Mouse (Mus musculus) cerebellum, postnatal 4 days (tissue): ENCODE data around the gene Crispld2.
A peak's percentile ranks its signal among the peaks of the same experiment; 100 is the strongest.

Experiments used
- DNase-seq, 2 experiments: peaks; one replicate each; pipeline ENCODE4 v3.0.0; 2022; ENCODE audit warnings: low spot score in 2 of 2, mixed read lengths in 1 of 2

Crispld2 gene

DNA sequence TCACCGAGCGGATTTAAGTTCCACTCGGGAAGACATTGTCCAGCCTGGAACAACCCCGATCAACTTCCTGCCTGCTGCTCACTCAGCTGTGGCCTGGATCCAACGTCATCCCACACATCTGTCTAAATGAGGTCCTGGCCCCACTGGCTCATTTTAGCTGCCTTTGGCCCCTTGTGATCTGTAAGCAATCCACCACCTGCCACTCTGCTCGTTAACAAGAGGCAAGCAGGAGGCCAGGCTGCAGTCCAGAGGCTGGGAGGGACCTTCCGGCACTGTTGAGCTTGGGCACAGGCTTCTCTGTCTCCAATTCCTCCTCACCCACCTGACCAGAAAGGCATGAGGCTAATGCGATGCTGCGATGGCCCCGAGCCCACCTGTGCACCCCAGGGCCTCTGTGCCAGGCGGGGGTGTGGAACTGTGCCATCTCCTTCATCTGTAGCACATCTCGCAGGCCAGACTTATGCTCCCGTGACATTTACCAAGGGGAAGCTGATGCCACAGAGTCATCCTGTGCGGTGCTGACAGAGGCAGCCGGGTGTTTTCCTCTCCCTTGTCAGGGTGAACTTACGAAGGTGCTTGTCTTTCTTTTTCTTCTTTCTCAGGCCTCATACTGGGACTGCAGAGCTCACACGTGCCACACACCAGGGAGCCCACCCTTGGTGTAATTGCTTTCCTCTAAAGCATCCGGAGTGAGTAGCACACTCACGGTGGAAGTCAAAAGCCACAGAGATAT is 75.9 kb downstream of the Crispld2 start:
- no peak for DNase-seq

DNA sequence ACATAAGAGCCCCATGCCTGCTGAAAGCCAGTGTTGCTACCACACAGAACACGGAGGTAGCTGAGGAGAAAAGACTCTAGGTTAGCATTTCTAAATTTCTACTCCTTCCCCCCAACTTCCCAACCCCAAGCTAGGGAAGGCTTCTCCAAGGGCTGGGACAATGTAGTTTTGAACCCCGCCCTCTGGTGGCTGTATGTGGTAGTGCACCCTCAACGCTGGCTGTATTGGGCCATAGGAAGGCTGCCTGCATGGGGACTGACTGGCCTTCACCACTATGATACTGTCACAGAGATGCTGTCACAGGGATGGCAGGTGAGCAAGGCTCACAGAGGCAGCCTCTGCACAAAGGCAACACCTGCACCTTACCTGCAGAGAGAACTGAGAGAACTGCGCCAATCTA is 79.4 kb downstream of the Crispld2 start:
- DNase-seq = peak; percentile 84 to 91

DNA sequence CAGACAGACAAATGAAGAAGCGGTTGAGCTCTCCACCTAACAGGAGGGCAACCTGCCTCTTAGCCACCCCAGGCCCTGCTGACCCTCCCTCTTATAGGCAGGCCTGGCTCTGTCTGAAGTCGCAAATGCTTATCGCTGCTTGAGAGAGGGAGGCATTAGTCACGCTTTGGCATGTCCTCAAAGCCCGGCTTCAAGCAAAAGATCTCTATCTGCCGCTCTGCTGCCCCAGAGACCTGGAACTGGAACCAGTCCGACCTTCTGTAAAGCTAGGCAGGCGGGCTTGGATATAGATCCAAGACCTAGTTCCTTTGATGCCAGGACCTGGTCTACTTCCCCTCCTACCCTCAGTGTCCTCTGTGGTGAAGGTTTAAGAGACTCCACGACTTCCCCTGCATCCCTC is 80.0 kb downstream of the Crispld2 start:
- peak in 1 of 2 experiments; percentile 23 for DNase-seq

DNA sequence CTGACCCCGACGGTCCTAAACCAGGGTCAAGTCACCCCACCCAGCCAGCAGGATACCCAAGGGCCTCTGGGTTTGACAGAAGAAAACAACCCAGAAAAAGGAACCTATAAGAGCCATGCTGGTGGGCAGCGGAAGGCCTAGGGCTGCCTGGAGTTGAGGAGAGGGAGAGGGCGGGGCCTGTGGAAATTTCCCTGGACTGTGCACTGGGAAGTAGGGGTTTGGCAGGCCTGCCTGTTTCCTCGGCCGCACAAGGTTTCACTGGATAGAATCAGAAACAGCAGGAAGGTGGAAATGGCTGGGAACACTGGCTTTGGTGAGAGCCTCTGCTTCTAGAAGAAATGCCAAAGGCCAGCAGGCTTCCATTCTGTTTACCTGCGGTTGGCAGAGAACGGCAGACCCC is 80.6 kb downstream of the Crispld2 start:
- DNase-seq = no peak

DNA sequence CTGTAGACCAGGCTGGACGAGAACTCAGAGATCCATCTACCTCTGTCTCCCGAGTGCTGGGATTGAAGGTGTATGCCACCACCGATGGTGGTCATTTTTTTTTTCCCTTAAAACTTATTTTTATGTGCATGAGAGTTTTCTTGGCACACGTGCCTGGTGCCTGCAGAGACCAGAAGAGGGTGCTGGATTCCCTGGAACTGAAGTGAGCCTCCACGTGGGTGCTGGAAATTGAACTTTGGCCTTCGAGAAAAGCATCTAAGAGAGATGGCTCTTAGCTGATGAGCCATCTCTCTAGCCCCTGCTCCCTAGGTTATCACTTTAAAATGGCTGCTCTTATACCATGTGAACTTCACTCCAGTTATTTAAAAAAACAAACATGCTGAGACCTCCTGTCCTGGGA is 82.3 kb downstream of the Crispld2 start:
- DNase-seq = no peak

DNA sequence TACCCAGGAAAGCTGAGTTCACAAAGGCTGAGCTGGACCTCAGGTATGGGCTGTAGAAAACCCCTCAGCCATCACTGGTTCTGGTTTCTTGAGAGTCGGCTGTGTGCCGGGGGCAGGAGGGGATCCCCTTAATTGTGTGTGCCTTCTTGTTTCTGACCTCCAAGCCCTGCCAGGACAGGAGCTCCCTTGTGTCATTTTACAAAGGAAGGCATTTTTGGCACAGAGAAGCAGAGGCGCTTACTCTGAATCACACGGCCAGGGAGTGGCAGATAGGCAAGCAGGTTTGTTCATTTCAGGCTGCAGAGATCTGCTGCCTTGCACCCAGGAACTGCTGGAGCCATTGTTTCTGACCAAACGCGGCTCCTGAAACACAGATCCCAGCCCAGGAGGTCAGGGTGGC is 83.1 kb downstream of the Crispld2 start:
- no peak for DNase-seq

DNA sequence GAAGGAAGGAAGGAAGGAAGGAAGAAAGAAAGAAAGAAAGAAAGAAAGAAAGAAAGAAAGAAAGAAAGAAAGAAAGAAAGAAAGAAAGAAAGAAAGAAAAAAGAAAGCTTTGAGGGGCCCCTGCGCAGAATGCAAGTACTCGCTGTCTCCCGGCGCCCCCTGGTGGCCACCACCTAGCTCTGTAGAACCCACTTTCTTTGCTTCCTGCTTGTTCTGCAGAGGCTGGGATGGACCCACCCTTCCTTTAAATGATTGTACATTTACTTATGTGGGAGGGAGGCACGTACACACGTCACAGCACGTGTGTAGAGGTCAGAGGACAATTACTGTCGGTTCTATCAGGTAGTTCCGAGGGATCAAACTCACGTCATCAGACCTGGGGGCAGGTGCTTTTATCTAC is 85.8 kb downstream of the Crispld2 start:
- DNase-seq = peak; percentile 68 to 82

DNA sequence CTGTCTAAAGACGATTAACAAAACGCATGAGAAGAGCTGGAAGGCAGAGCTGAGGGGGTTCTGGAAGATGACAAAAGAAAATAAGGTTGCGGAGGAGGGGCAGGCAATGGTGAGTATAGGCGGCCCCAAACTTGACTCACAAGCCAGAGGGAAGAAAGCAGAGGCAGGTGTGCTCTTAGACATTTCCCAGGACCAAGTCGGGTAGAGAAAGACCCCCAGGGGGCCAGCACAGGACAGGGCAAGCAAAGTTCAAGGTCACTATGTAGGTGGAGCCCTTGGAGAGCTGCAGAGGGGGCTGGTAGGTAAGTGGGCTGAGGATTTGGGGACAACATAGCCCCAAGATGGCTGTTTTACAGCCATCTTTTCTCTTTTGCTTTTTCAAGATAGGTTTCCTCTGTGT is 87.1 kb downstream of the Crispld2 start:
- no peak for DNase-seq

DNA sequence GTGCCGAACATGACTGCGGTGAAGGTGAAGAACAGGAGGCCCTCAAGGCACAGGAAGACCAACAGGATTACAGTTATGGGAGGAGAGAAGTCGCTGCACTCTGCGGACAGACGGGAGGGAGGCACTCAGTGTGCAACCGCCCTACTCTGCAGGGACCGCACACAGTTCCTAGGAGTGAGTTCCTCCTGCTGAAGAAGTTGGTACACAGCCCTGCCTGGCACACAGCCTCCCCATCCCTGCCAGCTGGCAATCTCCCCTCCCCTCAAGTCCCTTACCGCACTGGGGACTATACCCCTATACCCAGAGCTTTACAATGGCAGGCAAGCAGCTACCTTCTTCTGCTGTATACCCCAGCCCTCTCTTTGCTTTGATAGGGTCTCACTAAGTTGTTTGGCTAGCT is 91.0 kb downstream of the Crispld2 start:
- peak; percentile 45 to 58 for DNase-seq

DNA sequence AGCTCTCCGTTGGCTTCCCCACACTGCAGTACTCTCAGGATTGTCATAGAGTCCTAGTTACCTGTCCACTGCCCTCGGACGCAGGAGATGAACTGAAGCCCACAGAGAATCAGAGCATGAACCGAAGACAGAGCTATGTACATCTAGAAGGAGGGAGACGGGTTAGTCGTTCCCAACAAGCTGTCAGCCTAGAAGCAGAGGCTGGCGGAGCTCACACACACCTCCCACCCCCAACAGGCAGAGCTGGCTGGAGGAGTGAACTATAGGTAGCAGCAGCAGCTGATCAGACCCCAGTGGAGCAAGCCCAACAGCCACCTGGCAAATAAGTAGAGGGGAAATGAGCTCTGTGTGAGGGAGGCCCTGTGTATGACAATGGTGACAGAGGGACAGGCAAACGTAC is 92.5 kb downstream of the Crispld2 start:
- DNase-seq = no peak

DNA sequence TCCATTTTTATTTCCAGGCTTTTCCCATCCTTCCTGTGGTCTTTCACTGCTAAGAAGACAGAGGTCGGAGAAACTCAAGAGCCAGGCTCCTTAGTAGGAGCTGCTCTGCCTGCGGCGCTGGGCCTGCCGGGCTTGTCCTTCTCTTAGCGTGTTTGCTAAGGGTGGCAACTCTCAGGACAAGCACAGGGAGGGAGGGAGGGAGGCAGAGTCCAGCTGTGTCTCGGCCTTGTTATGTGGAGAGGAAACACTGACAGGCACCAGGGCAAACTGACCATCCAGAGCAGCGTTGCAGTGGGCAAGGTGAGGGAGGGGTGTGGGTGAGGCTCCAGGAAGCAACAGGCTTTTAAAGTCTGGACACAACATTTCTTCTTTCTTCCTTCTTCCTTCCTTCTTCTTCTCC is 97.3 kb downstream of the Crispld2 start:
- no peak for DNase-seq

DNA sequence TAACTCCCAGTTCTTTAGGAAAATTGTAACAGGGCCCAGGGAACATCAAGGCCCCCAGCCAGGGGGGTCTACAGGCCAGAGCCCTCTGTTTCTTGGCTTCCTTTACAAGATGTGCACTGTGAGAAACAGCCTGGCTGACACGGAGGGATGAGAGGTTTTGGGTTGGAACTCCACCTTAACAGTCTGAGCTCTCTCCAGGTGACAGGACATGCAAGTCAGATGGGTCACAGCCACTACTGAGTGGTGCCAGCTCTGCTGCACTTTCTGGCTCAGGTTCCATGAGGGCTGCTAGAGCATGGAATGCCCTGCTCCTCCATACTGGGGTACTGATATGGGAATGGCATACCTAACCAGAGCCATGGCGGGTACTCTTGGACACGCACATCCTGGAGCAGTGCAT is 98.8 kb downstream of the Crispld2 start:
- no peak for DNase-seq

DNA sequence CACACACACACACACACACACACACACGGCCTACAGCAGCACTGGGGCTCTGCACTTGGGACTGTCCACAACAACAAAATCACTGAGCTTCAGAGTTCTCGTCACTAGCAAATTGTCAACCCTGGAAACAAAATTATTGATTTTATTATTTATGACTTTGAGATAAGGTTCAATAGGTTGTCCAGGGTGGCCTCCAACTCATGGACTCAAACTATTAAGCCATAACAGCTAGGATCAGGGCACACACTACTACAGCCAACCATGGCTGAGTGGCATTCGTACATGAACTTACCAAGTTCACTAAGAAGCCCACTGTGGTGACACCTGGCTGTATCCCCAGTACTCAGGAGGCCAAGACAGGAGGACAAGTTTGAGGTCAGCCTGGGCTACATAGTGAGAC is 100.9 kb downstream of the Crispld2 start:
- DNase-seq = no peak

DNA sequence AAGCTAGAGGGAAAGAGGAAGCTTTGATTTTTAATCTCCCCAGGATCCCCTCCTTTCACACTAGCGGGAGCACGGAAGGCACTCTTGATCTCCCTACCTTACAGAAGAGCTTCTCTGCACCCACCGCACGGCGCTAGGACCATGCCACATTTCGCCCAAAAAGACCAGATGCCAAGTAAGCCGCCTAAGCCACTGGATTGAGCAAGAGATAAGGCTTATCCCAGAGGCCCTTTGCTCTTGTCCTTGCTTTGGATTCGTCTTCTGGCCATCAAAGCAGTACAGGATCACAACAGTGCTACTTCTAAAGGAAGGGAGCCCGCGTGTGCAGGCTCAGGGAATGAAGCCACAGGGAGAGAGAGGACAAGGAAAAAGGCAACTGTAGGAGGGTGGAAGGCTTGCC is 102.6 kb downstream of the Crispld2 start:
- no peak for DNase-seq

DNA sequence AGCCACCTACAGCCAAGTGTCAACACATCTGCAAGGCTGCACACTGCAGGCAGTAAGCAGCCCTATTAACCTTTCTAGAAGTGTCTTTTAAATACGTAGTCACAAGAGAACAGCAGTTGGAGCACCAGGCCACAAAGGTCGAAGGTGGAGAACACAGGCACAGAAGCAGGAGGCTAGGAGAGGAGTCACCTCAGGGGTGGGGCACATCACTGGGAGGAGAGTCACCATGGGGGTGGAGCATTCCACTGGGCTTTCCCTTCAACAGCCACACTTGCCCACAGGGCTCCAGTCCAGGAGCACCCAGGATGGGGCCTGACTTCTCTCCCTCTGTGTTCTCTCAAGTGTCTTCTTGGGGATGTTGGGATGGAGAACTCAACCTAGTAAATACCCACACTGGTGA is 104.2 kb downstream of the Crispld2 start:
- DNase-seq = no peak

DNA sequence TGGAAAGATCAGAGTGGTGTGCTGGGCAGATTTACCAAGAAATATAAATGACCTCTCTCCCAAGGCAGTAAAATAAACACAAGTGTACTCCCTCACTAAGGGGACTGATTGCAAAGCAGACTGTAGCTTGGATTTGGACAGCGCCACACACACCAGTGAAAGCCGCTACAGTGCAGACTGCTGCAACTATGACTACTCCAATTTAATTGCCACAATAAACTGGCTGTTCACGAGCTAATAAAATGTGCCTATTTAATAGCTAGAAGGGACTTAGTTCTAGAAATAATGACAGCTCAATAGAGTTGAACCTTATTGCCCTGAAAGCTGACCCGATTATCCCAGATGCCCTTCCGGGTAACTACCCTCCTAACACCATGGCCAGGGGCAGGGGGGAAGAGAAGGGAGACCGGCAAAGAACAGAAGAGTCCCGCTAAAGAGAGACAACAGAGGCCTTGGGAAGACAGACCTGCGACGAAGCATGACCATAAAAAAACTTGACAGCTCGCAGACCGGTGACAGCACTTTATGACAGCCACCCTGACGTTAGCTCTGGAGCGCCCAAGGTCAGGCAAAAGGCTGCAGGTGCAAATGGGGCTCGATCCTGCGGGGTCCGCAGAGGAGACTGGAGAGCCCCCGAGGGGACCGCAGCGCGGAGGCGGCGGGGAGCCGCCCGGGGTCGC is 108.3 kb downstream of the Crispld2 start:
- no peak for DNase-seq

DNA sequence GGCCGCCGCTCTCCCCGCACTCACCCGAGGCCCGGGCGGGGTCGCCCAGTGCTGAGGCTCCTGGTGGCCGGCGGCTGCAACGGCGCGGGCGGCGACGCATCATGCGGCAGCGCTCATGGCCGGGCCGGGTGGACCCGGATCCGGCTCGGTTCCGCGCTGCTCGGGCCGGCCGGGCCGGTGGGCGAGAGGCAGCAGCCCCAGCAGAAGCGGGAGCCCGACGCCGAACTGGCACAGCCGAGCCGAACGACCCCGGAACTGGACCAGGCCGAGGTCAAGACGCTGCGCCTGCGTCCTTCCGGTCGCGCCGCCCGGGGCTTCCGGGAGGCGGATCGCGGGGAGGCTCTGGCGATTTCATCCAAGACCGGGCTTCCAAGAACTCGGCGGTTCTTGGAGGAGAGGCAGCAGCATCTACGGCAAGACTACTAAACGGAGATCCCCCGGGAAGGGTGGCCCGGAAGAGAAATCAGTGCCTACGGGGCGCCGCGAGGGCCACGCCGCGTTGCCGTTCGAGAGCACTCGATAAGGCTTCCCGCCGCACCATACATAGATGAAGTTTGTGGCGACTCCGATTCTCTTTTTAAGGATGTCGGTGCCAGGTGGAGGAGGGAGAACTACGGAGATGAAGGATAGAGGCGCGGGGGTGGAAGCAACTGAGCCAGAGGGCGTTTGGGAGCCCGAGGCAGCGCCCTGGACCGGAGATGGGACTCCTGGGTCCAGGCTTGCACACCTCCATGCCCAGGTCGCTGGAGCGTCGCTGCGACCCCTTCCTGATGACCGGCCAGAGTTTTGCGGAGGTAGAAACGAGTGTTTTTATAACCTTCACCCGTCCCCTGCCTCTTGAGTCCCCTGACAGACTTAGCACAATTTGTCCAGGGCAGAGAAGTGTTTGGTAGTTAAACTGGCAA is 109.1 kb downstream of the Crispld2 start, which contains the start of gene Zdhhc7:
Zdhhc7 (minus strand) TSS at position 415 of the 905 bp plus-strand sequence.
- DNase-seq = peak; percentile 59 to 79
